Mouse (Mus musculus) limb, embryonic 14.5 days (tissue): ENCODE results near the gene Flii. TPM values are rescaled to one million over a fixed set of nuclear protein-coding genes. Genes with fewer than 3 reads are reported as not detected.

Experiments
- ATAC-seq: fragments of 200-750 bp; cut with Nextera tagmentation; 2 replicates; pipeline ENCODE4 v1.8.0; 2017; ENCODE audit warnings: low read depth, moderate number of reproducible peaks, moderate TSS enrichment; ENCODE audit not compliant: low FRiP score
- DNase-seq: peaks from one replicate; pipeline ENCODE4 v3.0.0-alpha.2; 2015; ENCODE audit warnings: low spot score
- H3K27ac ChIP-seq: fragments of 300-500 bp; sonication (generic); replicated peaks from 2 replicates; pipeline ENCODE4 v1.5.1; 2014; ENCODE audit warnings: low read depth, mild to moderate bottlenecking, low read length, moderate library complexity, mixed read lengths
- H3K27me3 ChIP-seq: fragments of 300-500 bp; sonication (generic); 2 replicates; pipeline ENCODE4 v1.6.1; 2014; ENCODE audit warnings: low read length, mixed read lengths; ENCODE audit not compliant: control insufficient read depth, insufficient read depth
- H3K36me3 ChIP-seq: fragments of 300-500 bp; sonication (generic); 2 replicates; pipeline ENCODE4 v1.6.1; 2014; ENCODE audit warnings: mild to moderate bottlenecking, low read length, moderate library complexity, mixed read lengths; ENCODE audit not compliant: control insufficient read depth, insufficient read depth
- H3K4me1 ChIP-seq: fragments of 300-500 bp; sonication (generic); 2 replicates; pipeline ENCODE4 v1.6.1; 2014; ENCODE audit warnings: antibody characterized with exemption, low read length, mixed read lengths; ENCODE audit not compliant: control insufficient read depth, insufficient read depth
- H3K4me2 ChIP-seq: fragments of 300-500 bp; sonication (generic); replicated peaks from 2 replicates; pipeline ENCODE4 v1.6.1; 2014; ENCODE audit warnings: low read depth, mild to moderate bottlenecking, low read length, moderate library complexity; ENCODE audit not compliant: severe bottlenecking
- H3K4me3 ChIP-seq: fragments of 300-500 bp; sonication (generic); replicated peaks from 2 replicates; pipeline ENCODE4 v1.5.1; 2014; ENCODE audit warnings: low read length
- H3K9ac ChIP-seq: fragments of 300-500 bp; sonication (generic); 2 replicates; pipeline ENCODE4 v1.6.1; 2014; ENCODE audit warnings: mild to moderate bottlenecking, low read depth, low read length, moderate library complexity; ENCODE audit not compliant: severe bottlenecking
- H3K9me3 ChIP-seq: fragments of 300-500 bp; sonication (generic); 2 replicates; pipeline ENCODE4 v1.6.1; 2016; ENCODE audit warnings: low read length; ENCODE audit not compliant: control insufficient read depth
- POLR2A ChIP-seq: fragments of 200-500 bp; IDR thresholded peaks from 2 replicates; pipeline ENCODE4 v1.8.0; 2012; ENCODE audit warnings: inconsistent platforms, mild to moderate bottlenecking, moderate library complexity, borderline replicate concordance; ENCODE audit not compliant: insufficient read depth, insufficient read length; ENCODE audit errors: extremely low read depth
- WGBS: fragments of 180-500 bp; shearing (Covaris S2); extraction: QIAGEN DNeasy Blood & Tissue Kit; methylation state at CpG from one replicate; pipeline ENCODE4 v1.1.7; 2014; 5-methylcytosine and 5-hydroxymethylcytosine counted together
- polyA plus RNA-seq, 2 experiments: library from polyadenylated mRNA; depleted of rRNA in 1 of 2; stranded (reverse) in 1 of 2; unstranded in 1 of 2; fragments of >200 nt; fragmentation: Nextera tagmentation in 1 of 2; extraction: Ambion mirVana in 1 of 2; gene quantifications; 2 replicates each; pipeline versions ENCODE4 v1.2.1 to v1.2.3; 2012 to 2014

Flii gene
- polyA plus RNA-seq, 2 experiments = 66.3 to 120 TPM

GRCm38 (mm10) chr11:60730169-60730568, 3.1 kb upstream of the Flii start:
- Histone ChIP-seq H3K27me3 (no peaks in the 10 kb centered on the region), H3K9me3 (no peaks in the 10 kb centered on the region), H3K36me3 (peaks cover 21% of the 10 kb centered on the region), H3K4me1 (peaks cover 21% of the 10 kb centered on the region), H3K27ac (no peak overlapping the region), H3K4me2 (no peak overlapping the region), H3K9ac (no peak overlapping the region), H3K4me3 (no peak overlapping the region)
- WGBS = 82% methylated on average over 8 of the region's 9 CpGs
- ATAC-seq = no peak
- TF ChIP-seq POLR2A = no peak
- no peak for DNase-seq

GRCm38 (mm10) chr11:60729217-60729641, 2.2 kb upstream of the Flii start:
- H3K4me3 ChIP-seq = peak overlapping the region; percentile 86
- peak overlapping the region; percentile 77; the same call in 1 of the 2 replicates for H3K4me2 ChIP-seq
- WGBS = 77% methylated on average over 6 of the region's 6 CpGs
- no peak for DNase-seq
- no peak for ATAC-seq
- no peaks in the 10 kb centered on the region for H3K9me3 ChIP-seq
- peak overlapping the region; percentile 61; the same call in 1 of the 2 replicates for H3K9ac ChIP-seq
- no peaks in the 10 kb centered on the region for H3K27me3 ChIP-seq
- peaks cover 21% of the 10 kb centered on the region for H3K4me1 ChIP-seq
- peaks cover 30% of the 10 kb centered on the region for H3K36me3 ChIP-seq
- H3K27ac ChIP-seq = no peak overlapping the region
- TF ChIP-seq POLR2A = no peak

- H3K9me3 ChIP-seq = no peaks in the 10 kb centered on the region
- ATAC-seq = peak; percentile 94
- DNase-seq = peak; percentile 93
- peaks cover 40% of the 10 kb centered on the region for H3K36me3 ChIP-seq
- peak within 1 kb of the TSS; percentile 77 for H3K27ac ChIP-seq
- H3K27me3 ChIP-seq = no peaks in the 10 kb centered on the region
- peaks cover 21% of the 10 kb centered on the region for H3K4me1 ChIP-seq
- WGBS = under 1% methylated on average over 44 of the region's 44 CpGs
- peak within 1 kb of the TSS; percentile 81 for H3K9ac ChIP-seq
- TF ChIP-seq POLR2A = no peak
- H3K4me2 ChIP-seq = peak within 1 kb of the TSS; percentile 77
- H3K4me3 ChIP-seq = peak within 1 kb of the TSS; percentile 86
Measured at GRCm38 (mm10) chr11:60728260-60728761, 1.2 kb upstream of the Flii start, which contains the start of gene Mief2. Gene Mief2, plus strand, starts transcription at chr11:60728398.

- no peak for DNase-seq
Measured at GRCm38 (mm10) chr11:60727392-60728140, 503 bp upstream of the Flii start.

GRCm38 (mm10) chr11:60719263-60719662, 7.8 kb downstream of the Flii start:
- H3K36me3 ChIP-seq = peaks cover 98% of the 10 kb centered on the region

More at GRCm38 (mm10) chr11:60727392-60728140, 503 bp upstream of the Flii start:
- Histone ChIP-seq H3K9me3 (no peaks in the 10 kb centered on the region), H3K4me3 (peak overlapping the region; percentile 86), H3K4me2 (peak overlapping the region; percentile 77), H3K36me3 (peaks cover 46% of the 10 kb centered on the region), H3K9ac (peak overlapping the region; percentile 81), H3K27ac (peak overlapping the region; percentile 72), H3K27me3 (no peaks in the 10 kb centered on the region), H3K4me1 (peaks cover 21% of the 10 kb centered on the region)
- 4% methylated on average over 12 of the region's 12 CpGs for WGBS
- peak; percentile 16; the same call in 1 of the 2 replicates for ATAC-seq
- no peak for TF ChIP-seq POLR2A

More at GRCm38 (mm10) chr11:60719263-60719662, 7.8 kb downstream of the Flii start:
- 87% methylated on average over 5 of the region's 5 CpGs for WGBS
- Histone ChIP-seq H3K9me3 (no peaks in the 10 kb centered on the region), H3K4me1 (no peaks in the 10 kb centered on the region), H3K27ac (no peak overlapping the region), H3K4me2 (no peak overlapping the region), H3K27me3 (no peaks in the 10 kb centered on the region), H3K9ac (no peak overlapping the region), H3K4me3 (no peak overlapping the region)
- TF ChIP-seq POLR2A = no peak
- no peak for DNase-seq
- ATAC-seq = no peak
